Mouse (Mus musculus): ENCODE data around the gene Rbm42.
A peak's percentile ranks its signal among the peaks of the same experiment; 100 is the strongest.

Rbm42 gene

GRCm38 (mm10) chr7:30649591-30650540 lies at the start of gene Rbm42:
Rbm42 (minus strand) TSS chr7:30650317.
- peak; percentile 100 for DNase-seq

DNA sequence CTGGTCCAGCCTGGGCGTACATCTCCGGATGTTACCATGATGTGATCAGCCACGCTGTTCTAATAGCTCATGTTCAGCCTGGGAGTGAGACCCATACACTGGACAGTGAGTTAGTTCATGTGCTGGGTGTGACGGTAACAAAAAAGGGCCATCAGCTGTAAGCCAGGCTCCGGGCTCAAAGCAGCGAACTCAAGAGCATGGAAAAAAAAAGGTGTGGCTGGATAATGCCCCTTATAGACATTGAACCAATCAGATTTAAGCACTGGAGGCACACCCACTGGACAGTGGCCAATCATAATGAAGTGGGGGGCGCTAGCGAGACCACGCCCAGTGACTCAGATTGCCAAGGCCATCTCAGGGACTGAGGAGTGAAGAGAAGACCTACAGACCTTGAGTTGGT lies 48.5 kb upstream of the Rbm42 start, which contains the start of gene 2200002J24Rik:
Gene 2200002J24Rik (plus strand): TSS at position 338 of the 400 bp plus-strand sequence.
- DNase-seq: peak; percentile 13

DNA sequence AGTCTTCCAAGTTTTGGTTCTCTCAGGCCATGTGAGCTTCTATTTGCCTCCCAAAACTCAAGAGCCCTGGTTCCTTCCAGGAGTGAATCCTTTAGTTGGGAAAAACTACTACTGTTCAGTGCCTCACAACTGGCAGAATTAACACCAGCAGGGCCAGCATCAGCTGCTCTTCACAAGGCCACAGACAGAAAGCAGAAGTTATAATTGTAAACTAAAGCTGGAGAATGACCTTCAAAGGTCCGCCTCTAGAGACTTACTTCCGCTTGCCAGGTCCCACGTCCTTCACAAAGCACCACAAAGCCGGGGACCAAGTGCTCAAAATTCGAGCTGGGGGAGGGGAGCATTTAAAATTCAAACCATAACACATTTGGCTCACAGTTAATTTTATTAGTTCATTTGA lies 48.0 kb upstream of the Rbm42 start:
- DNase-seq: no peak

- no peak for DNase-seq
Measured at GRCm38 (mm10) chr7:30688325-30688724, 38.2 kb upstream of the Rbm42 start.

DNA sequence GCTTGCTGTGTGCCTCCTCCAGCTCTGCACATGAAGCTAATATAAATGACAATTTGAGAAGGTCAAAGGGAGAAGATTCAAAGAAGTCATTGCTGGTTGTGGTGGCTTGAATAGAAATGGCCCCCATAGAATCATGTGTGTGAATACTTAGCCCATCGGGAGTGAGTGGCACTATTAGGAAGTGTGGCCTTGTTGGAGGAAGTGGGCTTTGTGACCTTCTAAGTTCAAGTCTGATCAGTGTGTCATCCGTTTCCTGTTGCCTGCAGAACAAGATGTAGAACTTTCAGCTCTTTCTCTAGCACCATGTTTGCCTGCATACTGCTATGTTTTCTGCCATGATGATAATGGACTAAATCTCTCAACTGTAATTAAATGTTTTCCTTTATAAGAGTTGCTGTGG lies 33.3 kb upstream of the Rbm42 start:
- no peak for DNase-seq

DNA sequence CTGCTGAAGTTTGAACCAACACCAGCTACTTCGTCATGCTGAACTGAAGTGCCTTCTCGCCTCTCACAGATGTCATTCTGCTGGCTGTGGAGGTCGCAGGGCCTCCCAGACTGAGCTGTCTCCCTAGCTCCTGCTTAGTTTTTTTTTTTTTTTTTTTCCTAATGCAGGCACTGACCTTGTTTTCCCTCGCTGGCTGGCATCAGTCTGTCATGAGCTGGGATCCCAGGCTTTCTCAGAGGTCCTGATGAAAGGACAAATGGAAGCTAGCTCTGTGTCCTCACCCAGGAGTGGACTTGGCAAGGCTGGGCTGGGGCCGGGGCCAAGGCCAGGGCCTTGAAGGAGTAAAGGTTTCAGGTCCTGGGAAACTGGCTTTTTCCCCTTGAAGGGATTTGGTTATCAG lies 31.8 kb upstream of the Rbm42 start:
- no peak for DNase-seq

DNA sequence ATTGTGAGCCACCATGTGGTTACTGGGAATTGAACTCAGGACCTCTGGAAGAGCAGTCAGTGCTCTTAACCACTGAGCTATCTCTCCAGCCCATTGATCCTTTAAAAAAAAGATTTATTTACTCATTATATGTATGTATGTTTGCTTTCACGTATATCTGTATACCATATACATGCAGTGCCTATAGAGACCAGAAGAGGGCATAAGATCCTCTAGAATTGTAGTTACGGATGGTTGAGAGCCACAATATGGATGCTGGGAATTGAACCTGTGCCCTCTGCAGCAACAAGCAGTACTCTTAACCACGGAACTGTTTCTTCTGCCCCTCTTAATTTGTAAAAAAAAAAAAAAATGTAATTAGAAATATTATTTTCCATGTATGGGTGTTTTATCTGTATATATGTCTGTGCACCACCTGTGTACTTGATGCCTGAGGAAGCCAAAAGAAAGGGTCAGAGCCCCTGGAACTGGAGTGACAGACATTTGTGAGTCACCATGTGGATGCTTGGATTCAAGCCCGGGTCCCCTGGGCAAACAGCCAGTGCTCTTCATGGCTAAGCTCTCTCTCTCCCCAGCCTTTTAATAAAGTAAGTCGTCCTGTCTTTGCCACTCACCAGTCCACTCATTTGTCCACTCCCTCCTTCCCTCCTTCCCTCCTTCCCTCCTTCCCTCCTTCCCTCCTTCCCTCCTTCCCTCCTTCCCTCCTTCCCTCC lies 28.3 kb upstream of the Rbm42 start:
- DNase-seq: no peak

DNA sequence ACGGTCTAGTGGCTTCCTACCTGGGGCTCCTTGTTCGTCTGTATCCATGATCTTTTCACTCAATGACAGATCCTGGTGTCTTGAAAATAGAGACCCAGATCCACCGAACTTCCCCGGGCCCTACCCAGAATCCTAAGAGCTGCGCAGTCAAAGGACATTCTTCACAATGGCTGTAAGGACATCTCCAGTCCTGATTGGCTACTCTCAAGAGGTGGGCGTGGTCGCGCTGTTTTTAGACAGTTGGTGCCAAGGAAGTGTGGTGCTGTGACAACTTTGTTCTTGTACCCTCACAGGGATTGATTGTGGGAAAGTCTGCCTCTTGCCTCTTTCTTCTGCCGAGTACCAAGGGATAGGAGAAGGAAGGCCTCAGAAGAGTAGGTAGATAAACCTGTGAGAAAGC lies 21.4 kb upstream of the Rbm42 start, which contains the start of gene Pmis2:
Gene Pmis2 (minus strand): TSS at position 126 of the 400 bp plus-strand sequence.
- DNase-seq: no peak

- peak; percentile 31 for DNase-seq
Measured at GRCm38 (mm10) chr7:30669229-30669628, 19.1 kb upstream of the Rbm42 start.

- no peak for DNase-seq
Measured at GRCm38 (mm10) chr7:30665321-30665720, 15.2 kb upstream of the Rbm42 start.

DNA sequence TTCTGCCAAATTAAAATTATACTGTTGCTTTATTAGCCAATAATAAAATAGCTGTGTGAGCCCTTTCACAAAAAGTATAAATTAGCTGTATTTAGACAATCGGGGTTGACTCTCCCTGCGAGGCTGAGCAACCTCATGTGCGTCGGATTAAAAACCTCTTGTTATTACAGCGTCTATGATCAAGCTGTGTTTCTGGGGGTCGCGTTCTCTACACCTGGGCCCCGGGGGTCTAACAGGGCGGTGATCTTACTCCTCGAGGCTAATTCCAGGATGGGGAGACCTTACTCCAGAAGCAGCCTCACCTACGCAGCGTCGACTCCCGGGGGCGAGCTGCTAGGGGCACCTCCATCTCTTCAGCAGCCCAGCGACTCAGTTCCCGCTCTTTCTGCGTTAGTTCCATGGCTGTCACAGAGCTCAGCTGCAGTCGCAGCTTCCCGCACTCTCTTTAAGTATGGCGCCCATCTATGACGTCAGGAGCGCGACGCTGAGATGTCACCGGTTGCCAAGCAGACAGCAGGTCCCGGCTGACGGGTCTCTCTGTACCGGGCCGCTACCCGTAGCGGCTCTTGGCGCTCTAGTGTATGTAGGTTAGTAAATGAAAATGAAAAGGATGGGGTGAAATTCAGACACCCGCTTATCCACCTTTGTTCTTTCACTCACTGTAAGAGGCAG lies 14.5 kb upstream of the Rbm42 start, which contains the start of gene Haus5:
Gene Haus5 (minus strand): TSS at position 466 of the 672 bp plus-strand sequence.
- peak; percentile 92 for DNase-seq

- no peak for DNase-seq
Measured at GRCm38 (mm10) chr7:30639083-30639482, 11.0 kb downstream of the Rbm42 start.

GRCm38 (mm10) chr7:30636395-30636794 lies 13.7 kb downstream of the Rbm42 start:
- DNase-seq: no peak

DNA sequence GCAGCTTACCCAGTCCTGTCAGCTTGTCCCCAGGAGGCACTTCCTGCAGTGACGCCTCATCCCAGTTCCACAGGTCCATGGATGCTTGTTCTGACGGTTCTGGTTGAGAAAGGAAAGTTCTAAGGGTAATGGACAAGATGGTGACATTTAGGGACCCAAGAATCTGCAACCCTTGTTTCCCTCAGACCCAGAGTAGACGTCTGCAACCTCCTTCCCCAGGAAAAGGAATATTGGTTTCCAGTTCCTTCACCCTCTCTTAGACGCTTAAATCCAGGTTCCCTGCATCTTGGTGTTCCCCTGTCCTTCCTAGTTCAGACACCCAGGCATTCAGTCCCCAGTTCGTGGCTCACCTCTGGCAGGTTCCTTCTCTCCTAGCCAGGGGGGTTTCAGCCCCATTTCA lies 14.4 kb downstream of the Rbm42 start, which contains the start of gene Etv2:
Gene Etv2 (minus strand): TSS at position 101 of the 400 bp plus-strand sequence.
- DNase-seq: no peak

DNA sequence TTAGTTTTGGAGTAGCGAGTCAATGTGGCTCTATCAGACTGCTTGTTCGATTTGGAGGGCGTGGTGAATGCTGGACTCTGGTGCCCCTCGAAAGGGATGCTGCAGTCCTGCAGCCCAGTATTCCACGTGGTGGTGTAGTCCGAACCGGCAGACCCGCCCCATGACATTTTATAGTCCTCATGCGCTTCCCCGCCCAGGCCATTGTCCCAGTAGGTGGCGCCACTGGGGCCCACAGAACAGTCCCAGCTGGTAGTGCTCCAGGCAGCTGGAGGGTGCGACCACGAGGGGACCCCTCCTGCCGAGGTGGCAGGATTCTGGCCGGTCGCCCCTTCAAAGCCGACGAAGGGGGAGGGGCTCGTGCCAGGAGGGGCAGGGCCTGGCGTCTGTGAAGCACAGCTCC lies 15.5 kb downstream of the Rbm42 start:
- DNase-seq: peak; percentile 34

DNA sequence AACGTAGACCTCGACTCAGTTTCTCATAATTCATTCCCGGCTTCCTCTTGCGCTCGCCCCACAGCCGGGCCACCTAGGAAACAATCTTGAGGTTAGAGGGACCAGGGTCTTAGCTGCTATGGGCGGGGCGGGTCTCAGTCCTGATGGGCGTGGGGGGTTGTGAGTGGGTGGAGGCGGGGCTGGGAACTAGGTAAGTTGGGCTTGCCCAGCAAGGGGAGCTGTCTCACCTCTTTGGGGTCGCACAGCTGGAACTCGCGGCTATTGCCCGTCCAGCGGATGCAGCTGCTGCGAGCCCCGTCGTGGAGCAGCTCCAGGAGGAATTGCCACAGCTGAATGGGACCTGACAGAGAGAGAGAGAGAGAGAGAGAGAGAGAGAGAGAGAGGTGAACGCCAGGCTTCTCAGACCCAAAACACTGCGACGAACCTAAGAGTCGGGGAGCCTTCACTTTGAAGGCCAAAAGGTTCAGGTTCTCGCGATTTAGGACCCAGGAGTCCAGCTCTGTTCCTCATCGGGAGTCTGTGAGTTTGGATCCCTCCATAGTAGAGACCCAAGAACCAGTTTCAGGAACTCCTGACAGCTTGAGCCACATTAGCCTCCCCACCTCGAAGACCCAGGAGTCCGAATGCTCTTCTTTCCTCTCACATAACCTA lies 16.2 kb downstream of the Rbm42 start:
- no peak for DNase-seq

DNA sequence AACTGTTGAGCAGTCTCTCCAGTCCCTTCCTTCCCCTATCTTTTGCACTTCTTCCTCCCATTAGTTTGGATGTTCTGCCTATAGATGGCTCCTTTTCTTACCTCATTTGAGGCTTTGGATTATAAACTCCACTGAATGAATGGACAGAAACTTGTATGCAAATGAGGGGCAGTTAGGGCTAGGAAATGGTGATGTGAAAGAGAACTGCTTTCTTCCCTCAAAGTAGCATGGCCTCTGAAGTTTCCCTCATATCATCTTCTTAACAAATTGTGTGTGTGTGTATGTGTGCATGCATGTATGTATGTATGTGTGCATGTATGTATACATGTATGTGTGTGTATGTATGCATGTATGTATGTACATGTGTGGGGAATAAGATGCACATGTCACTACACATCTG lies 21.1 kb downstream of the Rbm42 start:
- DNase-seq: no peak

- no peak for DNase-seq
Measured at GRCm38 (mm10) chr7:30626647-30627046, 23.5 kb downstream of the Rbm42 start.

DNA sequence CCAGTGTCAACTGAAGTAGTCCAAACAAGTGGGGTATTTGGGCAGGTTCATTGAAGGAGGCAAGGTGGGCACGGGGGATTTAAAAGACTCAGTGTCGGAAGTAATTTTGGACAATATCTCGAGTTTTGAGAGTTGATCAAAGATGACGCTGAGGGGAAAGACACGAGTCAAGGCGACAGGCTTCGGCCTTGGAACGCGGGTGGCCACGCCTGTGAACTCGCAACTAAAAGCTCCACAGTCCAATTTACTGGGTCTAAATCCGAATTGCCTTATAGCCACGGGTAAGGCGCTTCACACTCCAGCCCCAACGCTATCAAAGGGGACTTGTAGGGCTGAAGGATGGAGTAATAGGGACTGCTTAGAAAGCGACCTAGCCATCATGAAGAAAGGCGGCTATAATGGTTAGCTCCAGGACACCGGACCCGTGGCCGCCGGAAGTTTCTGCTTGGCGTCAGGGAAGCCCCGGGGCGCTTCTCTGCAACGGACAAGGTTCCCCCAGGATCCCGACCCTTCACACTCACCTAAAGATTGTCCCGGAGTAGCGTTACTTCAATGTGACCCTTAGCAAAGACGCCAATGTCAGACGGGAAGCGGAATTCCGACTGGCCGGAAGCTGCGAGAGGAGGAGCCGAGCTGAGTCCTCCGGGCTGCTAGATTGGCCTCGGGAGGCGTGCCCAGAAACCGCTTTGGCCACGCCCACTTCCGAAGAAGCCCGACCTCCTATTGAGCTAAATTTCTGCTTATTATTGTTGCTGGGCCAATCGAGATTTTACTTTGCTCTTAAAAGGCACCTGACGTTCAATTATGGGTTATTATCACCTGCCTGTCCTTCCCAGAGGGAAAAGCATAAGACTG lies 24.4 kb downstream of the Rbm42 start, which contains the start of gene Cox6b1:
Gene Cox6b1 (minus strand): TSS at position 622 of the 855 bp plus-strand sequence.
- DNase-seq: peak; percentile 92

GRCm38 (mm10) chr7:30619202-30619601 lies 30.9 kb downstream of the Rbm42 start:
- DNase-seq: peak; percentile 44

DNA sequence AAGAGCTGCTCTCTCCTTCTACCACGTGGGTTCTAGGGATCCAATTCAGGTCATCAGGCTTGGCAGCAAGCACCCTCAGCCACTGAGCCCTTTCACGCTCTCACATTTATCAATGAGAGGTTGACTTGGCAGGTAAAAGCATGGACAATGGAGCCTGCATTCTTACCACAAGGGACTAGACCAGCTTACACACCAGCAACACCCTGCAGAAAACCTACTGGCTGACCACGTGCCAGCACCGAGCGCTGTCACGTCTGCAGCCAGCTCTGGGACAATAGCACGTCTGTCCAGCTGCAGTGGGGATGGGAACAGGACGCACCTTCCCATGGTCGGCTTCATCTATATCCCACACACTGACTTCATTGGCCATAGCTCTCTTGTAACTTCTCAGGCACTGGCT lies 31.5 kb downstream of the Rbm42 start:
- no peak for DNase-seq
